Mouse (Mus musculus): Measurements from ENCODE around the gene Odf3.

GRCm38 (mm10) chr7:140802629-140803028 lies 45.0 kb upstream of the Odf3 start:
- TF ChIP-seq GATA1 (IDR thresholded peaks at IDR 0.05; ENCODE audit: low read length) = no peak
- TF ChIP-seq TAL1 (IDR thresholded peaks at IDR 0.05; ENCODE audit: low read length) = no peak
